Mouse (Mus musculus) right cerebral cortex, postnatal 10 days (tissue): ENCODE data around the gene Pde9a.
A peak's percentile ranks its signal among the peaks of the same experiment; 100 is the strongest.

ENCODE experiments used
- DNase-seq, 2 experiments: peaks; one replicate each; pipeline ENCODE4 v3.0.0; 2021; ENCODE audit warnings: low spot score in 2 of 2

Pde9a gene

GRCm38 (mm10) chr17:31511792-31512495 is 125.9 kb downstream of the Pde9a start:
- DNase-seq = peak; percentile 94 to 95

DNA sequence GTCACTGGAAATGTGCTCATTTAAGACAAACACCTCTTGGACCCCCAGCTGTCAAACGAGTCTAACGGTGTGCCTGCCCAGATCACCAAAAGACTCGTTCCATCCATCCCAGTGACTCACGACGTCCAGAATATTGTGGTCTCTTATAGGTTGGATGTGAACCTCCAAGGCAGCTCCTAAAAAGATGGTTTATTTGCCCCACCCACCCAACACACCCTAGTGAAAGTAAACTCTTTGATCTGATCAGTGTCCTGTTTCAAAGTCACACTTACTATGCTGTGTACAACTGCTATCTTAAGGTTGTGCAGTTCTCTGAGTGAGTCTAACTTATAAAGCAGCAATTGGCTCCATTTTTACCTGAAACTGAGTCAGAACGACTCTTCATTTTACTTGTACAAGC is 126.6 kb downstream of the Pde9a start:
- no peak for DNase-seq

GRCm38 (mm10) chr17:31514696-31515095 is 128.7 kb downstream of the Pde9a start:
- DNase-seq = no peak

GRCm38 (mm10) chr17:31519344-31519945 is 133.4 kb downstream of the Pde9a start:
- no peak for DNase-seq

GRCm38 (mm10) chr17:31519946-31520838 is 134.2 kb downstream of the Pde9a start, which contains the start of the genes Wdr4 and Ndufv3:
Wdr4 (minus strand) TSS chr17:31519980.
Ndufv3 (plus strand) TSS chr17:31520115.
- peak; percentile 99 for DNase-seq

- peak; percentile 74 to 79 for DNase-seq
Observed at GRCm38 (mm10) chr17:31520895-31521294, 134.9 kb downstream of the Pde9a start.

DNA sequence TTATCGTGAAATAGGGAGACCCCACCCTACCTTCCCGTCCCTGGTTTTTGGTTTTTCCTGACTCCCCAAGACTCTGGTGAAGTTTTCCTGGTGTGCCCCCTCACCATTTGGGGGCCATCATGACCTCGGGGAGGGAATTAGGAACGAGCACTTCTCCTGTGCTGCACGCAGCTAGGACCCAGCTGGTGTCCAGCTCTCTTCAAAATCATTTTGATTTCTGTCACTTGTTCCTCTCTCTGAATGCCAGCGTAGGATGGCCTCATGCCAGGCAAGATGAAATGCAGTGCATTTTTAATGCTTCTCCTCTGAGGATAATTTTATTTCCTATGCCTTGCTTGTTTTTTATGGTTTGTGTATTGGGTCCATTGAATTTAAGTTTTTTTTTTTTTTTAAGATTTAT is 135.9 kb downstream of the Pde9a start:
- no peak for DNase-seq

DNA sequence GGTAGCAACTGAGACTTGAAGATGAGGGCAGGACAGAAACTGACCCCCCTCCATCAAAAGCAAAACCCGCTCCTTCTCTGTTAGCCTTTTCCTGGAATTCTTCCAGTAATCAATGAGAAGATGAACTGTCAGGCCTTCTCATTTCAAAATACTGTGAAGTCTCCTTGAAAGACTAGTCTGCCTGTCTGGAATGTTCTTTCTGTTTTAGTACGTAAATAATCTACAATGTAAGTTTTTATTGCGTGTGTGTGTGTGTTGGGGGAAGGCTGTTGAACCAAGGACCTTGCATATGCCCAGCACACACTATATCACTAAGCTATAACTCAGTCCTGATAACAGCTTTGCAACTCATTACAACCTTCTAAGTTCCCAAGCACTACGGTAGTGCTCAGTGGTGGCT is 139.1 kb downstream of the Pde9a start:
- DNase-seq = no peak

DNA sequence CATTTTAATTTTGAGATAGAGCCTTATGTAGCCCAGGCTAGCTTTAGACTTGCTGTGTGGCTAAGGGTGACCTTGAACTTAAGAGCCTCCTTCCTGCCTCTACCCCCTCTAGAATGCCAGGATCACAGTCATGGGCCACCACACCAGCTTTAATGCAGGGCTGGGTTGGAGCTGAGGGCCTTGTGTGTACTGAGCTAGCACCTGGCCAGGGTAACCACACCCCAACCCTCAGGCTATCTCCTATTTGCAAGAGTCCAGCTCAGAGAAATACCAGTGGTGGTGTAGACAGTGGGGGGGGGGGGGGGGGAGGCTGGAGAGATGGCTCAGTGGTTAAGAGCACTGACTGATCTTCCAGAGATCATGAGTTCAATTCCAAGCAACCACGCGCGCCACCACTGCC is 139.8 kb downstream of the Pde9a start:
- DNase-seq = no peak
